Mouse (Mus musculus): ENCODE results near the gene Carm1.

- no peak for TF ChIP-seq E2F4 (IDR thresholded peaks at IDR 0.05; ENCODE audit: insufficient read depth)
- TF ChIP-seq MYOD1 (IDR thresholded peaks at IDR 0.05; ENCODE audit: control insufficient read depth in 1 of 3, insufficient read length in 2 of 3, low read depth in 2 of 3): peak in 1 of 3 experiments; percentile 37
- TF ChIP-seq POLR2A (IDR thresholded peaks at IDR 0.05; ENCODE audit: insufficient read length, low read depth): no peak
- TF ChIP-seq CEBPB (IDR thresholded peaks at IDR 0.05; ENCODE audit: insufficient read depth, poor library complexity, severe bottlenecking): no peak
- TF ChIP-seq MYOG (IDR thresholded peaks at IDR 0.05; ENCODE audit: control insufficient read depth in 1 of 3, insufficient read depth in 1 of 3, insufficient read length in 2 of 3, low read depth in 2 of 3): peak in 1 of 3 experiments; percentile 58
- TF ChIP-seq USF1 (IDR thresholded peaks at IDR 0.05; ENCODE audit: low read depth): no peak
- no peak for TF ChIP-seq MAX (IDR thresholded peaks at IDR 0.05; ENCODE audit: low read depth)
- TF ChIP-seq SRF (IDR thresholded peaks at IDR 0.05; ENCODE audit: control insufficient read depth, insufficient read length, low read depth): no peak
- TF ChIP-seq REST (IDR thresholded peaks at IDR 0.05; ENCODE audit: insufficient read depth, insufficient read length): no peak
- no peak for TF ChIP-seq POLR2AphosphoS2 (IDR thresholded peaks at IDR 0.05; ENCODE audit: insufficient read length, low read depth)
- TF ChIP-seq TCF12 (IDR thresholded peaks at IDR 0.05; ENCODE audit: insufficient read depth, poor library complexity, severe bottlenecking): no peak
- TF ChIP-seq TCF3 (IDR thresholded peaks at IDR 0.05; ENCODE audit: insufficient read length, low read depth): no peak
Observed at GRCm38 (mm10) chr9:21565004-21565586, 18.4 kb downstream of the Carm1 start.
